Mouse (Mus musculus): Measurements from ENCODE around the gene Large2.

Gene Large2

DNA sequence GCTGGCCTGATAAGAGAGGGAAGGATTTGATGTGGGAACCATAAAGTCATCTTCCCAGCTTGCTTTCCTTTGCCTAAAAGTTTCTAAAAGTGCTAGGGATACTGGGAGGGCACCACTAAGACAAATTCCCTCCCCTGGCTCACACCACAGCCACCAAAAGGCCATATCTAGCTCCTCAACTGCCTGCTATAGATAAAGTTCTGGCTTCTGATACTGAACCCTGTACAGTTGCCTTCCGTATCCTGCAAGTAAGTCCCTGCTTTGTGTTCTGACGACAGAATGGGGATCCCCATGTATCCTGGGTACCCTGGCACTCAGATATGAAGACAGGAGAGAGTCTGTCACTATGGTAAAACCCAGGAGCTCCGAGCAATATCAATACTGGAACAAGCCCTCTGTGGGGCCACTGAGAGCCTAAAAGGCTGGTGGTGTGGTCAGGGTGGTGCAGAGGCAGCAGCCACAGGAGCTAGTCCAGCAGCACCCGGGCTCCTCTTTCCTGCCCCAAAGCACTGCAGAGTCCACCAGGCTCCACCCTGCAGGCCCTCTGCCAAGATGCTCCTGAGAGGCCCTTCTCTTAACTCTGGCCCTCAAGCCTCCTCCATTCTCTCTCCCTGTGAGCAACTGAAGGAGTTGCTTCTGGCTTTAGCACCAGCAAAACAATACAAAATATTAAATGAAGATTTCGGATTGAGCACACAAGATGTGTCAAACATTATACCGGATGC lies 15.7 kb upstream of the Large2 start:
- DNase-seq = no peak

DNA sequence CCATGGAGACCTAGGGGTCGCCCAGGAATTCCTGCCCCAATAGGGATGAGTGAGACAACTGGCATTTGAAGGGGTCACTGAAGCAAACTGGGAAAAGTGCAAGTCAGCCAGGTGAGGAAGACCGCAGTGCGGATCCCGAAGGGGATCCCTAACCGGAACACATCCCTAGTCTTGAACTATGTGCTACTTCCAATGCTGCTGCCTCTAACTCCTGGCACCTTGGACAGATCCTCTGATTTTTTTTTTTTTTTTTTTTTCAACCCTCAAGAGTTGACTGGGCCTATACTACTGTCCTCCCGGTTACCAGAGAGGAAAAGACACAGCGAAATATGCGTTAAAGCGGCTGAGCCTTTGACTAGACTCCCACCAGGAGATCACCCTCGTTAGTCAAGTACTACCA lies 15.0 kb upstream of the Large2 start:
- no peak for DNase-seq

DNA sequence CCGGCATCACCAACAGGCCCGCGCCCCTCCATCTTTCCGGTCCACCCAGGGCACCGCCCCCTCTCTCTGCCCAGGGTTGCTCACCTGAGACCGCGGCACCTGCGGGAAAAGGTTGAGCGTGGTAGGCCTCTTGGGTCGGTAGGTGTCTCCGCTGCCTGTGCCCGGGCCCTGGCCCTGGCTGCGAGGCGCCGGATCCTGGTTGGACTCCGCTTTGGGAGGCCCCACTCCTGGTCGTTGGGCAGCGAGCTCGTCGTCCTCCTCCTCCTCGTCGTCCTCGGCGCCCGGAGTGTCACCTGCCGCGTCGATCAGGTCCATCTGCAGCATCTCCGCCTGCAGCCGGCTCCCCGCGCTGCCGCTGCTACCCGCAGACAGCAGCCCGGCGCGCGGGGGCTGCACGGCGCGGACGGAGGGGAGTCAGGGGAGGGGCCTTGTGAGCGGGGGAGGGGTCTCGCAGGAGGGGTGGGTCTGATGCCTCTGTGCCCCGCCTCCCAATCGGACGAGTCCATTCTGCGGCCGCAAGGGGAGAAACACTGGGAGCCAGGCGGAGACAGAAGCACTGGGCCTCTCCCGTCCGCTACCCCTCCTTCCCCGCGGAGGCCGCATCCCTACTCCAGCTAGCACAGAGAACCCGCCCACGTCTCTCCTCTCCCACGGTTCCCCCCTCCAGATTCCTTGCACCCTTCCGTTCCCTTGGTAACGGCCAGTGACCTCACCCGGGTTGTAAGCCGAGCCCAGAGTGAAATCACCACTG lies 14.4 kb upstream of the Large2 start:
- peak; percentile 98 for DNase-seq

DNA sequence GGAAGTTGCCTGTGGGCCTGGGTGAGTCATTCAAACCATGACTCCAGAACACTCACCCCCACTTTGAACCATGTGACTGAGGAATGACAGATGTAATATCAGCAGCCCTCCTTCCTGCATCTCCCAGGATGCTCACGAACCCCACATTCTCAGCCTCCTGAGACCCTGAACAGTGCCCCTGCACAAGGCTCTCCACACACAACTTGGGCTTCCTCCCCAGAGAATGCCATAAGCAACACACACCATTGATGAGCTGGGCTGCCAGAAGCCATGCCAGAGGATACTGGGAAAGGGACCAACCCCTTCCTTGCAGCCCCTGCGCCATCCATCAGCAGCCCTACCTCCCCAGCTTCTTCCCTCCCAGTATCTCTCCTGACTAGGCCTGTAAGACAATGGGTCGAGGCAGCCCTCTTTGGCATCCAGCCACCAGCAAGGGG lies 13.4 kb upstream of the Large2 start:
- peak; percentile 56 for DNase-seq

DNA sequence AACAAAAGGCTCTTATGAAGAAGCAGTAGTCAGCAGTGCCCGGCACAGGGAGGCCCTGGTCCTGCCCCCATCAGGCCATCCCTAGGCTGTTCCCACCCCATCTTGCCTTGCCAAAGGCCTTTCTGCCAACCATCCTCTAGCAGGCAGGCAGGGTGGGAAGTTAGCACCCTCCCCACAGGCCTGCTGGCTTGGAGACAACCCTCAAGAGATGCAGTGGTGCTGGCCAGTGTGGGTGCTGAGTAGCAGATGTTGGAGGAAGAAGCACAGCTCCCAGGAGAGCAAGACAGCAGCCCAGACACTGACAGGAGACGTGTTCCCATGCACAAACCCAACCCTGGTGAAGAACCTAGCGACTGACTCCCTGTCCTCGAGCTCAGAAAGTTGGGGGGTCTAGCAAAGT lies 13.0 kb upstream of the Large2 start:
- DNase-seq = peak; percentile 89

DNA sequence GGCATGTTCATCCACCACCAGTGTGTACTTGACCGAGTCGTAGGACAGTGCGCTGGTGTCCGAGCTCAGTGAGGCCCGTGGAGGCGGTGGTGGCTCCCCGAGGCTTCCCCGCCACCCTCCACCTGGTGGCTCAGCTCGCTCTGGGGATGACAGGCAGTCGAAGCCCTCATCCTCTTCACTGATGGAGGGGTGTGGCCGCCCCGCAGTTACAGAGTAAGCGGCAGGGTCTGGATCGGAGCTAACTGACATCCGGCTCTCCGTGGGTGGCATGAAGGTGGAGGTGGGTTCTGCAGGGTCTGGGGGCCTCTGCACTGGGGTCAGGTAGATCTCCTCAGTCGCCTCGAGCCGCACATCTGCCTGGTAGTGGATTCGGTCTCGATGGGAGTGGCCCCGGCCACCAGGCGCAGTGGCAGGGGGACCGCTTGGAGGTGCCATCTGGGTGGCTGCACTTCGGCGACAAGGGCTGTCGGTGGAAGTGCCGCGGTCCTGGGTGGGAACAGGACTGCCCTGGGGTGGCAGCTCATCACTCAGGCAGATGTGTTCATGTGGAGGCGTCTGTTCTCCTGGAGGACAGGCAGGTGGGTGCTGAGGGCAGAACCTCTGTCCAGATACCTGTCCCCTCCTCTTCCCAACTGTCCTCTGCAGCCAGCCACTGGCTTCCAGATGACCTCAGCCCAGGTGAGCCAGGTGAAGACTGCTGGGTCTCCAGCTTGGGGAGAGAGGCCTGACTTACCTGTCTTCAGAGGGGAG lies 12.3 kb upstream of the Large2 start:
- no peak for DNase-seq

DNA sequence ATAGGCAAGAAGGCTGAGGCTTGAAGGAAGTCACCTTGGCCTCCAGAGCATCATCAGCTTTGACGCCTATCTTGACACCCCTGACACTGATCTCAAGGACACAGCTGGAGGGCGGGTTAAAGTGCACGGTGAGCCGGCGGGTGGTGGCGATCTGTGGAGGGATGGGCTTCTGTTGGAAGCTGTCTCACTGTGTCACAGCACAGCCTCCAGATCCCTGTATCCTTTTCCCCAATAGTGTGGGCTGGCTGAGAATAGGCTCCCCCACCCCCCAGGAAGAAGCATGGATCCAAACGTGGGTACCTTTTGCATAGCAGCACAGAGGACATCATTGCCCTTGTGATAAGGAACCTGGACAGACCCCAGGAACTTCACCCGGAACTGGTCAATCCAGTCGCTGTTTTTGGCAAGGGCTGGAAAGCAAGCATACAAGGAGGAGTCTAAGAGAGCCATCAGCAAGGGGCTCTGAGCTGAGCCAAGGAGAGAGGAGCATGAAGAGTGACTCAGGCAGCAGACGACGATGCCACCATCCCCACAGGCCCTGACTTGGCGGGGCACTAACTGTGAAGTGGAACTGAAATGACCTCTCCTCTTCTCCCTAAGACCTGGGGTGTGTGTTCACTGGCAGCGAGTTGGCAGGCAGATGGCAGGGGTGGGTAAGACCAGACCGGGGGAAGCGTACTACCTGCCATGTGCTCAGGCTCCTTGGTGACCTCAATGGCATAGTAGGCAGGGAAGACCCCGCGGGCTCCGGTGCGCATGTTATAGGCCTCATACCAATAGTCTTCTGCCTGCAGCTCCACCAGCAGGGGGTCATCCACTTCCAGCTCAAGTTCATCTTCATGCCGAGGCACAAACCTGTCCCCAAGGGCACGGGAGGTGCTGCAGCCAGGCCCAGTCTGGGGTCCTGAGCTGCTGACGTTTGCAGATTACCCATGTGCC lies 10.7 kb upstream of the Large2 start:
- no peak for DNase-seq

DNA sequence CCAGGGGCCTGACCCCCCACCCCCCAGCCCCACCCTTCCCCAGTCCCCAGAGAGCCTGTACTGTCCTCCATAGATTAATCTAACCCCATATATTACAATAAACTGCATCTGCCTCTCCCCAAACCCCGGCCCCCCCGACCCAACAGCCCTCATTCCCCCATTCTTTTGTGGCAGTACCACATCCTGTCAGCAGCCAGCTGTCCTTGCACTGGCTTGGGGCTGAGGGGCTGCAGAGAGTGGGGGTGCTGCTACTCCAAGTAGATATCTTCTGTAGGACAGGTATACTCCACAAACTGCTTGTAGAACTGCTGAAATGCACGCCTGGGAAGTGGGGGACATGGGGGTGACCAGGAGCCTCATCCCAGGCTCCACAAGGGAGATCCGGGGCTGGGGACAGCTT lies 9.4 kb upstream of the Large2 start:
- no peak for DNase-seq

DNA sequence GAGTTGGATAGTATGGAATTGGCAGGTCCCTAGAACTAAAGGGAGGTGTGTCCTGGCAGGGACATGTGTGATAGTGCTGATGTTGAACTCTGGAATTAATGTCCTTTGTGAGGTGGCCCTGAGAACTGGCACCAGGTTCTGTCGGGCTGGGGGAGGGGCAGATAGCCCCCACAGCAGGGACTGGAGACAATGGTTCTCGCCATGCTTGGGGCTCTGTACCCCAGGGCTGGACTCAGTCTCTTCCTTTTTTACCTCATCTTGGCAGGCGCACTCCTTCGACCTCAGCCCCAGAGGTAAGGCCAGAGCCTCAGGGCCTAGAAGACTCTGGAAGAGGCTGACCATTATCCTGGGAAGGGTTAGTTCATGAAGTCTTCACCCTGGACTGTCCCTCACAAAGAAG lies 8.1 kb upstream of the Large2 start:
- DNase-seq = no peak

DNA sequence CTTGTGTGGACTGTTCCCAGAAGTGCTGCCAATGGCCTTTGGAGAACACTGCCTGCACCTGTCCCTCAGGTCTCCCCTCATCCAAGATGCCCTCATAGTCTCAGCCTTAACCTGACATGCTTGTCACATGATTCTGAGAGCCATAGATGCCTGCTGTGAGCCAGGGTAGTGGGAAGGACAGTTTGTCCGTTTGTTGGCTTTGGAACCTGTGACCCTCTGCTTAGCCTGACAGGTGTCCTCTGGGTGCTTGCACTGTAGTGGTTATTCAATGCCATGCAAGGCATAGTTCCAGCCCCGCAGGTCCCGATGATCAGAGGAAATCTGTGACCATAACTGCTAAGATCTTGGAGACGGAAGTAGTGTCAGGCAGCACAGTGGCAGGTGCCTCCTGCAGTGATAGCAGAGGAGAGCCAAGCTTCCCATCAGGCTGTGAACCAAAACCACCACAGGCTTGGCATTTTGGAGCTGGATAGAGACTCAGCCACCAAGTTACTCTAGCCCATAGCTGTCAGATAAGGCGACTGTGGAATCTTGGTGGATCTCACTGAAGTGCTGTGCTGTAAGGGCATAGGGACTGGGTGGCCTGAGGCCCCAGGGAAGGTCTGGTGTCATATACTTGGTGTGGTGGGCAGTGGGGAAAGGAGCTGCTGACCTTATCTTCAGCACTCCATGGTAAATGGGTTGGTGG lies 7.4 kb upstream of the Large2 start, which contains the start of gene 1700029I15Rik:
TSS of gene 1700029I15Rik (plus strand) at position 638 of the 688 bp plus-strand sequence.
- DNase-seq = no peak

DNA sequence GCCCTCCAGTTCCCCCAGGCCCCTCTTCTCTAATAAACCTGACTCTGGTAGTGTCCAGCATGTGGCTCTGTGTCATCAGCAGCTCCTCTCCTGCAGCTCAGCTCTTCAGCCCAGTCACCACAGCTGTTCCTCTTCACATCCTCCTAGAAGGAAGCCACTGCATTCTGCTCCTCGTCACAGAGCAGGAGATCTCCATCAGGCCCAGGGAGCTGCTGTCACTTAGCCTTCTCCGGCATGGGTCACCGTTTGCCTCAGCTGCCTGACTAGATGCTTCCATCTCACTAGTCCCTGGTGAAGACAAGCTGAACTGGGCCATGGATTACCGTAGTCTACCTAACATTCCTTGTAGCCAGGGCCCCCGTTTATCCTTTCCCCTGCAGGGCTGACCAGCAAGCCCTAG lies 6.5 kb upstream of the Large2 start:
- no peak for DNase-seq

DNA sequence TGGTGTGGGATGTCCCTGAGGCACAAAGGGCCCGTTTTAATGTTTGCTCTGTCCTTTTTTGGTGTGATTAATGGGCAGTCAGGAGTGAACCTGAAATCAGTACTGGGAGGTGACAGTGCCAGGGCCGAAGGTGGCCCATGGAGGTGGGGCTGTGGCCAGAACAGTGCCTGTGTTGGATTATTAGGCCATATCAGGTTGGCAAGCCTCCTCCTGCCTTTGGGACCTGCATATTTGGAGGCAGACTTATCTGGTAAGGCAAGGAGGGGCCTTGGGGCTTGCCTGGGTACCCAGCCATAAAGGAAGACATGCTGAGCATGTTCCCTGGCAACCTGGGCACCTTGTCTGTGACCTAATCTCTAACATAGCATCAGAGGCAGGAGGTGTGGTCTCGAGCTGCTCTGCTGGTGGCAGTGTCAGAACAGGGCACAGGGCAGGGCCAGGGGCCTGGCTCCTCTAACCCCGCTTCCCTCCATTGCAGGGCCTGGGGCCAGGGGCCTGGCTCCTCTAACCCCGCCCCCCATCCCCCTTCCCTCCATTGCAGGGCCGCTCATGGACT lies 5.9 kb upstream of the Large2 start:
- no peak for DNase-seq

DNA sequence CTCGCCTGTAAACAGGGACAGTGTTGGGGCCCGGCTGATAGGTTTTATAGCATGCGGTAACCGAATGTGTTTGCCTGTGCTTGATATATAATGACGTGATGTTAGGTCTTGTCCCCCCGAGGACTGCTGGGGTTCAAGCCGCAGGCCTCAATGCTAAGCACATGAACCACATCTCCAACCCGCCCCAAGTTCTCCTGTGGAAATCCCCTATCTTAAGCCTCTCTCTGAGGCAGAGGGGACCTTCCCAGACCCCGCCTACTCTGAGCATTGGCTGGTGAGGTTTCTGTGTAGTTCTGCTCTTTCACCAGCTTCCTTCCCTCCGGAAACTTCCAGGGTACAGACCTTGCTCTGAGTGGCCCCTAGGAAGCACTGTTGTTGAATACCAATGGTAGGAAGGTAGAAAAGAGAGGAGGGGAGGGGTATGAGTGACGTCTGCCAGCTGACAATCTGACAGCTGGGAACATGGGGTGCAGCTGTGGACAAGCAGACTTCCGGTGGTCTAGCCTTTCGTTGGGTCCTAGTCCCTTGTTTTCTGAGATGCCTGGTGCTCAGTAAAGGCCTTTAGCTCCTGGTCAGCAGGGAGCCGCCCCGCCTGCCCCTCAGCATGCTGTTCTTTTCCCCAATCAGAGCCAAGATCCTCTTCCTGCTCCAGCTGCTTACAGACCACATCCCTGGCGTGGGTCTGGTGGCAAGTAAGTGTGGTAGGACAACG lies 5.3 kb upstream of the Large2 start:
- no peak for DNase-seq

DNA sequence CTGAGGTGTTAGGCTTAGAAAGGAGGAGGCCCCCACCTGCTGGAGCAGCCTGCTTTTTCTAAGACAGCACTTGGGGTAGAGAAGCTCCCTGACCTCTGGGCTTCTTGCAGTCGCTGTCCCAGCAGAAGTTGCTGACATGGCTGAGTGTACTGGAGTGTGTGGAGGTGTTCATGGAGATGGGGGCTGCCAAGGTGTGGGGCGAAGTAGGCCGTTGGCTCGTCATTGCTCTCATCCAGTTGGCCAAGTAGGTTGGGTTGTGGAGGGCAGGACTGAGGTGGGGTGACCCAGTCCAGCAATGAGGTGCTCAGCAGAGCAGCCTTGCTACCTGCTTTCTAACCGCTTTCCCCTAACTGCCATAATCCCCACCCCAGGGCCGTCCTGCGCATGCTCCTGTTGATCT lies 2.7 kb upstream of the Large2 start:
- DNase-seq = no peak

DNA sequence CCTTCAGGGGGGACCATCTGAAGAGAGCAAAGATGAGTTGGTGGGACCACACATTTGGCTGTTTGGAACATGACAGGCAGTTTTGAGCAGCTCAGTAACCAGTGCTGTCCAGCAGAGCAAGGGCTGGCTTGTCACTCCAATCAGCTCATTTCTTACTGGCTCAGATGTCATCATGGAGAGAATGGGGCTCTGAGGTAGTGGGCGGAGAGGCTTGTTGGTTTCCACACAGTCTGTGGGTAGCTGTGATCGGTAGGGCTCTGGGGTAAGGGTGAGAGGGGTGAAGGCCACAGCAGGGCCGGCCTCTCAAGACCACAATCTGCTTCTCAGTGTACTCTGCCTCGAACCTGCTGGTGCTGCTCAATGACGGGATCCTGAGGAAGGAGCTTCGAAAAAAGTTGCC lies 1.6 kb upstream of the Large2 start:
- no peak for DNase-seq

DNA sequence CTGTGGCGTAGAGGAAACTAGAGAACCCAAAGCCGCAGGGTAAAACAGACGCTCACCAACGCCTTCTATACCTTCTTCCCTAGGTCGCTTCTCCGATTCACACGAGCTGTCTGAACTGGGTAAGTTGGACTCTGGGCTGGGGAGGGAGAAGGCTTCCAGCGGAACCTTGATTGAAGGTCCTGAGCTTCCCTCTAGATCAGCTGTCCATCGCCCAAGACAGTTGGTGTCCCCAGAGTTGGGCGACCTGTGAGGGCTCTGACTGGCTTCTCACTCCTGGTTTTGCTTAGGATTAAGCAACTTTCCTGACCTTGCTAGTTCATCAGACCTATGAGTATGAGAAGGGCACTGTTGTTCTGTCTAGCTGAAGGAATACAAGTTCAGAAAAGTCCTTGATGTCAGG lies 1.1 kb upstream of the Large2 start:
- no peak for DNase-seq

DNA sequence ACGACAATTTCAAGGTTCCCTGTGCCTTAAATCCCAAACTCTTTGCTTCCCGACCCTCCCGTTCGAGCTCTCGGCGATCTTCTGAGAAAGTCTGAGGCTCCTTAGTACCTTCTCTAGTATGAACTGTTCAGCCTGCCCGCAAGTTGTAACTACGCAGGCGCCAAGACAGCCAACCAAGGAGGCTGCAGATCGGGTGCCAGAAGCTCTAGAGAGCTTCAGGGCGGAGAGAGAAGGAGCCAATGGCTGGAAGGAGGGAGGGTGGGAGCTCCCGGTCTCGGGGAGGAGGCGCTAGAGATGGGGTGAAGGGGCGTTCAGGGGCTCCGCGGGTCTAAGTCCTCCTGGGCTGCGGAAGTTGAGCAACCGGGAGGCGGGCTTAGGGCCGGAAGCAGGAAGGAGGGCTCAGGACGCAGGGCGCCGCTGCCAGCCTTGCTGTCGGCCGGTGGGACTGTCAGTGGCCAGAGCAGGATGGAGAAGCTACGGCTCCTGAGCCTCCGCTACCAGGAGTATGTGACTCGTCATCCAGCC lies 492 bp upstream of the Large2 start:
- DNase-seq = peak; percentile 98

DNA sequence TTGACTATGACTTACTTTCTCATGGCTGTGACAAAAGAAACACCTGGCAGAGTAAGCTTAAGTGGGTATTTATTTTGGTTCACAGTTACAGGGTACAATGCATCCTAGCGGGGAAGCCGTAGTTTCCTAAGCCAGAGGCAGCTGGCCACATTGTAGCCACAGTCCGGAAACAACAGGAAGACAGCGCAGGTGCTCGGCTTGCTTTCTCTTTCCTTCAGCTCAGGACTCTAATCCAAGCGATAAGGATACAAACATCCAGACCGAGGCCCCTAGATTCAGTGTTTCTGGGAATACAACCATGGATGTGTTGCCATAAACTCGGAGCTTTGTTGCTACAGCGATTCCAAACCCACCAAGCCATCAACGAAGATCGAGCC lies 1.2 kb downstream of the Large2 start:
- no peak for DNase-seq

DNA sequence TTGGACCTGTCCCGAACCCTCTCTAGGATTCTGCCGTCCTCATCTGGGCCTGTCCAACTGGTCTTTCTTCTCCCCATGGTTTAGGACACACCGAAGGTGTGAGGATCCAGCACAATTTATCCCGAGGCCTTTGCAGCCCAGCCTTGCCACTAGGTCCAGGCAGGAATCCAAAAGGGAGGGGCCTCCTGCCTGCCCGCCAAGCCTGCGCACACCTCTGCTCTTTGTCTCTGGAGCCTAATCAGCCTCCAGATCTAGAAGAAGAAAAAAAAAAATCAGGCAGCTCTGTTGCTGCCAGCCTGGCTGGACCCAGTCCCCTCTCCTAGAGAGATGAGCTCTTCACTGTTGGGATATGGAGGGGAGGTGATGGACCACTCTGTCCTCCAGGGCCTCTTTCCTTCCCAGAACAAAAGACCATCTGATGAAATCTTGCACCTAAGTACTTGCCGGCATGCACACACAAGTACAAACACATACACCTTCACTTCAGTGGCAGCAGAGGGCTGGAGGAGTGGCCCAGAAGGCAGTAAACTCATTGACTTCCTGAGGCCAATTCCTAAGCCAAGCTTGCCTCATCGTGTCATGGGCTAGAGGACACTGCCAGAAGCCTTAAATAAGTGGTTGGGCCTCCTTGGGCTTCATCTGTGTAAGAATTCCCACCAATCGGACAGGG lies 1.8 kb downstream of the Large2 start:
- no peak for DNase-seq

All from layer of hippocampus, adult 9-11 months (tissue).